Mouse (Mus musculus) megakaryocyte, embryonic 14.5 days (primary cell): ENCODE results near the gene Prdm4.

Experiments
- FLI1 ChIP-seq: IDR thresholded peaks from 2 replicates; pipeline ENCODE4 v1.6.1; 2012; ENCODE audit warnings: low read length, inconsistent platforms, mixed read lengths
- GATA1 ChIP-seq: IDR thresholded peaks from 3 replicates; pipeline ENCODE4 v1.6.1; 2012; ENCODE audit warnings: mixed read lengths, low read length, inconsistent platforms, borderline replicate concordance

GRCm38 (mm10) chr10:85846105-85846862 lies 70.7 kb downstream of the Prdm4 start:
- no peak for TF ChIP-seq GATA1
- TF ChIP-seq FLI1 = no peak
